Mouse (Mus musculus) erythroid progenitor cell, adult 5-6 weeks (primary cell): ENCODE data around the gene Slc39a7. TPM values are rescaled to one million over a fixed set of nuclear protein-coding genes. Genes with fewer than 3 reads are reported as not detected.

Experiments used
- ATAC-seq: replicated peaks from 2 replicates; pipeline ENCODE4 v1.8.0; 2016; ENCODE audit warnings: moderate number of reproducible peaks, mild to moderate bottlenecking, moderate TSS enrichment, inconsistent platforms; ENCODE audit not compliant: poor library complexity, low FRiP score, severe bottlenecking
- total RNA-seq, 2 experiments: library from RNA; stranded (forward) in 1 of 2; stranded (reverse) in 1 of 2; fragments of 150-400 nt in 1 of 2; fragments of 186-747, 209-891 nt in 1 of 2; gene quantifications; 2 replicates each; pipeline versions ENCODE4 v1.2.3 to v1.2.4; 2015 to 2017; ENCODE audit warnings: low replicate concordance in 2 of 2

Slc39a7 gene
- total RNA-seq, 2 experiments from 2014 or later = 2.5 to 18.9 TPM

- ATAC-seq = peak; percentile 30; the same call in 1 of the 2 replicates
Observed at GRCm38 (mm10) chr17:34032174-34032632, 721 bp upstream of the Slc39a7 start.

DNA sequence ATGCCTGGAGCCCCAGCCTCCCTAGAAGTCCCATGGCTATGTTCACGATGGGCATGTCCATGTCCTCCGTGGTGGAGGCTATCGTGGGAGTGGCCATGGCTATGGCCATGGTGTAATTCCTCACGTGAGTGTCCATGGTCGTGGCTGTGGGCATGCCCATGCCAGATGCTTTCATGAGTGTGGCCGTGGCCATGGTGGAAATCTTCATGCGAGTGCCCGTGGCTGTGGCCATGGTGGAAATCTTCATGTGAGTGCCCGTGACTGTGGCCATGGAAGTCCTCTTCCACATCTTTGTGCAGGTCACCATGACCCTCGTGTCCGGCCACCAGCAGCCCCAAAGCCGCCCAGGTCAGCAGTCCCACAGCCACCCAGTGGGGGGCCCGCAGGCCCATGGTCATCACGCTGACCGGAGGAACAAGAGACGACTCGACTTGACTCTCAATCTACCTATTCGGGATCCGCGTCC is 588 bp downstream of the Slc39a7 start:
- peak; percentile 5; the same call in 1 of the 2 replicates for ATAC-seq

- no peak for ATAC-seq
Observed at GRCm38 (mm10) chr17:34029890-34030595, 1.4 kb downstream of the Slc39a7 start.

GRCm38 (mm10) chr17:34029150-34029889 is 2.2 kb downstream of the Slc39a7 start:
- ATAC-seq = no peak

- ATAC-seq = no peak
Observed at GRCm38 (mm10) chr17:34028501-34029149, 2.9 kb downstream of the Slc39a7 start.

DNA sequence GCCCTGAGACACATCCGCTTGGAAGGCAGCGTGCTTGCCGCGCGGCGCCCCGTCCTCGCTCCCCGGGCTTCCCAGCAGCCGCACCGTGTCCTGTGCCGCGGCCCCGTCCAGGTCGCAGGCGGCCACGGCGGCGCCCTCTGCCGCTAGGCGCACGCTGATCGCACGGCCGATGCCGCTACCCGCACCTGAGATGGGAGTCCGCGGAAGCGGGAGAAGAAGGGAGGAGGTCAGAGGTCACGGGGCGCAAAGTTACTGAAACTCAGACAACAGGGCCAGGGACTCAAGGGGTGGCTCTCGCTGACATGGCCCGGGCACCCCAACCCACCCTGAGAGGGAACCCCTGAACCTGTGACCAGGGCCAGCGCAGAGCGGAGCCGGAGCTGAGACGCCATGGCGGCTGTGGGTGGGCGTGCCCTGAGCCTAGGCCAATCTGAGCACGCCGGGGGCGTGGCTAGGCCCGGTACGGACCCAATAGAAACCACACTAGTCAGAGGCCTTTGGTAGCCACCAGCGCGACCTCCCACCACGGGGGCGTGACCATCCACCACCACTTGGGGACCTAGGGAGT is 3.7 kb downstream of the Slc39a7 start, which contains the start of gene H2-Ke6:
TSS of gene H2-Ke6 (minus strand) at position 405 of the 568 bp plus-strand sequence.
- peak; percentile 72 for ATAC-seq

DNA sequence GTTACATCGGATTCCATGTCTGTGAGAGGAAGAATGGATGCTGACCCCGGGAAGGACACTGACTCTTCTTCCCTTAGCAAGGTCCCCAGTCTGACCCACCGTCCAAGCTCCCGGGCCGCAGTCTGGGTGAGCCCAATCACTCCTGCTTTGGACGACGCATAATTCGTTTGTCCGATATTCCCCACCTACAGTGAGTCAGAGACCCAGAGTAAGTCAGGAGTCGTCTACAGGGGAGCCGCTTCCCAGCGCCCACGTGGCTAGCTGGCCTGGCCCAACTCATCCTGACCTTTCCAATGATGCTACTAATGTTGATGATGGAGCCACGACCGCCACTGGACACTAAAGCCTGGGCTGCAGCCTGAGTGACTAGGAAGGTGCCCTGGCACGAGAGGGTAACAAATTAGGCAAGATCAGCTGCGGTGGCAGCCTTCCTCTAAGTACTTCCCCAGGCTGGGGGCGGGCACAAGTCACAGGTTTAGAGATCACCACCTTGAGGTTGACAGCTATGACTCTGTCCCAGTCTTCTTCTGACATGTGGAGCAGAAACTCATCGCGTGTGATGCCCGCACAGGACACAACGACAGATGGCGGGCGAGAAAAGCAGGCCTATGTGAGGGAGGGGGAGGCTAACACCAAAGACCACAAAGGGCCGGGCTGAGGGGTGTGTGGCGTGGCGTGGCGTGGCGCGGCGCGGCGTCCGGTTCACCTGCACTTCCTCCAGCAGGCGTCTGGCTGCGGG is 4.4 kb downstream of the Slc39a7 start:
- ATAC-seq = no peak

- no peak for ATAC-seq
Observed at GRCm38 (mm10) chr17:34026221-34026620, 5.3 kb downstream of the Slc39a7 start.

DNA sequence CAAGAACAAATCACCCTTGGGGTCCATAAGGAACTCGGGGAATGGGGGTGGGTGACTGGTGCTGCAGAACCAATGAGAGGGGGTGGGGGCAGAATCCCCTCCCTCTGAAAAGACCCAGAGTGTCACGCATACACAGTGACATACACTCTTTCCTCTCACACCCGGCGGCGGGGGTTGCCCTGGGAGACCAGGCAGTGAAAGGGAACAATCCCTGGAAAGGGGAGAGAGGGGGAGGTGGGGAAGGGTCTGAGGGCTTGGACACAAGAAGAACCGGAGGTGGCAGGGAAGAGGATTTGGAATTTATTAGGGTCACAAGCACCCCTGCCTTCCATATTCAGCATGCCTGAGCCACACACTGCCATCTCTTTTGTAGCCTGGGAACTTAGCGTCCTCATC is 5.7 kb downstream of the Slc39a7 start:
- no peak for ATAC-seq

DNA sequence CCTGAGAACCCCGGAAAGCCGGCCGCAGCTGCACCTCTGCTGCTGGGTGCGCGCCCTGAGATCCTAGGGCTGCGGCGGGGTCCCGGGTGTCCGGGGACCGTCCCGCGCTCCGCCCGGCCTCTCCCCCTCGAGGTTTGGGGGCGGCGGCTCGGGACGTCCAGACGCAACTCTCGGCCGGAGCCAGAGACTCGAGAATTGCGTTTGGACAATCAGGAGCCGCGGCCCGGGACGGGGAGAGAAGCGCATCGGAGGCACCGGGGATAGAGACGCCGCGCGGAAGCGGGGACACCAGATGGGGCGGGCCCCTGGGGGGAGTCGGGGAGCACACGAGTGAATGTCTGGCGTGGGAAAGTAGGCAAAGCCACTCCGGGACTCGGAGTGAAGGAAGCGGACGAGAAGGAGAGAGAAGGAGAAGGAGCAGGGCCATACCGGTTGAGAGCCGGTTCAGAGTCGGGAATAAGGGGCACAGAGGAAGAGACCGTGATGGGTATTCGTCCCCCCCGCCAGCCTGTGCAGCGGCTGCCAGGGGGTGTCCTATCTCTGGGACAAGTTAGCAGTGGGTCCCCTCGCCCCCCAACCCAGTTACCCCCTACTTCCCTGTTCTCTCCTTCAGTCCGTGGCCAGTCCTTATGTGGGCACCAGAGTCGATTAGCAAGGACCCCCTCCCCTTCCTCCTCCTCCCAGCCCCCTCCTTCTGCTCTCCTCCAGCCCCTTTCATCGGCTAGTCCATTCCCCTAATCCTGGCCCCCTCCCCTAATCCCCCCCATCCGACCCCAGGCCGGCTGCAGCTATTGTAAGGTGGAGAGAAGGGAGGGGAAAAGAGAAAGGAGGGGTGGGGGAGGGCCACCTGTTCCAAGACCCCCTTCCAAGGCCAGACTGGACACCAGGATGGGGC is 6.4 kb downstream of the Slc39a7 start:
- ATAC-seq = no peak

GRCm38 (mm10) chr17:34024317-34024821 is 7.1 kb downstream of the Slc39a7 start, which contains the start of gene Ring1:
Gene Ring1, minus strand, starts transcription at chr17:34024680.
- peak; percentile 59 for ATAC-seq

DNA sequence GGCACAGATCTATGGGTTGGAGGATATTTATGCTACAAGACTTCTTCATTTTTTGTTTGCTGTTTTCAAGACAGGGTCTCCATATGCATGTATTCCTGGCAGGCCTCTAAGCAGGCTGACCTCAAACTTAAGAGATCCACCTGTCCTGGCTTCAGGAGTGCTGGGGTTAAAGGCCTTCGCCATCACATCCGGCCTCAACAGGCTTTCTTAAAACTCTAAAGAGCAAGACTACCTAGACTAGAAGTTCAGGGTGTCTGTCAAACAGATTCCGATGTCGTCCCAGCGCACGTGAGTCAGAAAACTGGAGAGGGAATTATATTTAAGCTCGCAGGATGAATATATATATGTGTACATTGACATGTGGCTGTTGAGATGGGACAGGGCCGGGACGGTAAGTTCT is 7.8 kb downstream of the Slc39a7 start:
- ATAC-seq = no peak

- no peak for ATAC-seq
Observed at GRCm38 (mm10) chr17:34022987-34023386, 8.5 kb downstream of the Slc39a7 start.

- no peak for ATAC-seq
Observed at GRCm38 (mm10) chr17:34022414-34022783, 9.1 kb downstream of the Slc39a7 start.

- no peak for ATAC-seq
Observed at GRCm38 (mm10) chr17:34021539-34022413, 9.7 kb downstream of the Slc39a7 start.

DNA sequence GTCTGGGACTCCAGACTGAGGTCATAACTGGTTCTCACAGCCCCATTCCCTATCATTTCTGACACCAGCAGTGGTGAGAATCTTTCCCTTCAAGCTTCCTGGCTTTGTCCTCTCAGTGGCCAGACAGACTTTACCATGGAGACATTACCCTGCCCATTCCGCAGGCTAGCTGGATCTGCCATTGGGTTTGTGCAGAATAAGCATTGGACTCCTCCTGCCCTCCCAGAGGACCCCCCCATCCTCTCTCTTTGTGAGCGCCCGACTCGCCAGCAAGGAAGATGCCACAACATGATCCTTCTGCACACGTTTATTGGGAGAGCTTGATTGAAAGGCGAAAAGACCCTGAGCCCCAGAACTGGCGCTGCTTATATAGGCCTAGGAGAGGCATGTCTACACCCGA is 18.0 kb downstream of the Slc39a7 start:
- no peak for ATAC-seq

- ATAC-seq = no peak
Observed at GRCm38 (mm10) chr17:34010156-34010555, 21.3 kb downstream of the Slc39a7 start.
